In the genomic region with DNA sequence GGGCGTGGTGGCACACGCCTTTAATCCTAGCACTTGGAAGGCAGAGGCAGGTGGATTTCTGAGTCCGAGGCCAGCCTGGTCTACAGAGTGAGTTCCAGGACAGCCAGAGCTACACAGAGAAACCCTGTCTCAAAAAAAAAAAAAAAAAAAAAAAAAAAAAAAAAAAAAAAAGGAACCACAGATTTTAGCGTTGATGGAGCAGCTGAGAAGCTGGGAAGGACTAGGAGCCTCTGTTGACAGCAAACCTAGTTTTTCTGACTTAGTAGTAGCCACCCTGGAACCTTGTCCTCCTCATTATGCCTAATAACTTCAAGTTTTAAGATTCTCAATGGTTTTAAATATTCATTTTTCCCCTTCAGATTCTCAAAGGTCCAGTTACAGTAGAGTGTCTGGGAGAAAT, we compare ENCODE assay signal across 8 mouse cellular contexts. TPM values are rescaled to one million over a fixed set of nuclear protein-coding genes. Genes with fewer than 3 reads are reported as not detected.
"Had no signal": no experiment of that assay in that cellular context is flagged by ENCODE, and none has a peak within 500 bp of the region (broad histone marks: within the 10 kb centered on the region; RNA-seq: fewer than 3 reads in every experiment).

No protein-coding gene starts in this region.

RNA-seq across cellular contexts. Expression of a gene that starts 54.7 kb away (rescaled TPM):
- polyA plus RNA-seq: liver, postnatal 0 days; midbrain, embryonic 10.5 days; midbrain, embryonic 12.5 days; midbrain, embryonic 14.5 days; midbrain, embryonic 16.5 days; neural tube, embryonic 14.5 days; spleen, adult 2 months; thymus, adult 2 months had no signal
